Mouse (Mus musculus) hindbrain, postnatal 0 days (tissue): ENCODE data around the gene Gata5. TPM values are rescaled to one million over a fixed set of nuclear protein-coding genes. Genes with fewer than 3 reads are reported as not detected.

Experiments
- ATAC-seq: fragments of 200-750 bp; cut with Nextera tagmentation; 2 replicates; pipeline ENCODE4 v1.8.0; 2017; ENCODE audit warnings: mild to moderate bottlenecking, moderate TSS enrichment, moderate library complexity
- DNase-seq: peaks from one replicate; pipeline ENCODE4 v3.0.0-alpha.2; 2015; ENCODE audit warnings: low spot score
- H3K27ac ChIP-seq: fragments of 300-500 bp; sonication (generic); 2 replicates; pipeline ENCODE4 v1.5.1; 2014; ENCODE audit warnings: mild to moderate bottlenecking
- H3K27me3 ChIP-seq: fragments of 300-500 bp; sonication (generic); 2 replicates; pipeline ENCODE4 v1.6.1; 2014; ENCODE audit warnings: low read length, mixed read lengths; ENCODE audit not compliant: insufficient read depth
- H3K36me3 ChIP-seq: fragments of 300-500 bp; sonication (generic); 2 replicates; pipeline ENCODE4 v1.6.1; 2014; ENCODE audit warnings: low read length, mixed read lengths; ENCODE audit not compliant: insufficient read depth
- H3K4me1 ChIP-seq: fragments of 300-500 bp; sonication (generic); 2 replicates; pipeline ENCODE4 v1.6.1; 2014; ENCODE audit warnings: antibody characterized with exemption, low read length, mixed read lengths; ENCODE audit not compliant: insufficient read depth
- H3K4me2 ChIP-seq: fragments of 300-500 bp; sonication (generic); 2 replicates; pipeline ENCODE4 v1.6.1; 2014; ENCODE audit warnings: low read depth, mild to moderate bottlenecking, low read length, moderate library complexity, mixed read lengths
- H3K4me3 ChIP-seq: fragments of 300-500 bp; sonication (generic); 2 replicates; pipeline ENCODE4 v1.5.1; 2014; ENCODE audit warnings: low read length
- H3K9ac ChIP-seq: fragments of 300-500 bp; sonication (generic); replicated peaks from 2 replicates; pipeline ENCODE4 v1.6.1; 2014; ENCODE audit warnings: mild to moderate bottlenecking, low read length, moderate library complexity, mixed read lengths
- H3K9me3 ChIP-seq: fragments of 300-500 bp; sonication (generic); 2 replicates; pipeline ENCODE4 v1.6.1; 2016; ENCODE audit warnings: low read length, mixed read lengths
- CTCF ChIP-seq: IDR thresholded peaks from 2 replicates; pipeline ENCODE4 v1.5.1; 2016; ENCODE audit warnings: antibody characterized with exemption, control low read depth, low read depth
- WGBS: fragments of 180-500 bp; shearing (Covaris S2); extraction: QIAGEN DNeasy Blood & Tissue Kit; methylation state at CpG from one replicate; pipeline ENCODE4 v1.1.7; 2014; 5-methylcytosine and 5-hydroxymethylcytosine counted together
- polyA plus RNA-seq: library from polyadenylated mRNA; unstranded; fragments of >200 nt; fragmentation: Nextera tagmentation; extraction: Ambion mirVana; gene quantifications from 2 replicates; pipeline ENCODE4 v1.2.1, GENCODE M21; 2015
- total RNA-seq: library from RNA; depleted of rRNA; stranded (reverse); fragments of >200 nt; gene quantifications from 2 replicates; pipeline ENCODE4 v1.2.3, GENCODE M21; 2014; rRNA removed

Gene Gata5
- total and polyA plus RNA-seq, 2 experiments from 2014 or later, result not detected

- Histone ChIP-seq H3K9me3 (no peaks in the 10 kb centered on the region), H3K9ac (no peak overlapping the region), H3K27me3 (no peaks in the 10 kb centered on the region), H3K27ac (no peak overlapping the region), H3K36me3 (no peaks in the 10 kb centered on the region), H3K4me3 (no peak overlapping the region), H3K4me2 (no peak overlapping the region), H3K4me1 (peaks cover 12% of the 10 kb centered on the region)
- ATAC-seq (peak; percentile 5; the same call in 1 of the 2 replicates), DNase-seq (peak; percentile 89)
- 3% methylated on average over 8 of the region's 8 CpGs for WGBS
- peak; percentile 96 for TF ChIP-seq CTCF
These were observed 58.7 kb downstream of the Gata5 start for GRCm38 (mm10) chr2:180275836-180276235.

Other genes starting within 250 kb of the Gata5 start
- gene Hrh3, start 230.2 kb downstream of the Gata5 start, total RNA-seq, result 5.9 and 11.4 TPM in 2 replicates
- gene Hrh3, start 230.2 kb downstream of the Gata5 start, polyA plus RNA-seq, result 3.4 and 3.6 TPM in 2 replicates
- 39.2 and 44.0 TPM in 2 replicates for gene Osbpl2, start 215.4 kb downstream of the Gata5 start, total RNA-seq
- 56.0 and 57.9 TPM in 2 replicates for gene Osbpl2, start 215.4 kb downstream of the Gata5 start, polyA plus RNA-seq
- gene Adrm1, start 163.2 kb downstream of the Gata5 start, total RNA-seq, result 107 and 119 TPM in 2 replicates
- 207 and 210 TPM in 2 replicates for gene Adrm1, start 163.2 kb downstream of the Gata5 start, polyA plus RNA-seq
- gene Lama5, start 108.8 kb downstream of the Gata5 start, total RNA-seq, result 10.3 and 16.5 TPM in 2 replicates
- 2.7 and 3.5 TPM in 2 replicates for gene Lama5, start 108.8 kb downstream of the Gata5 start, polyA plus RNA-seq
- gene Rps21, start 77.3 kb downstream of the Gata5 start, total RNA-seq, result 752 and 857 TPM in 2 replicates
- gene Rps21, start 77.3 kb downstream of the Gata5 start, polyA plus RNA-seq, result 445 and 465 TPM in 2 replicates
- 56.8 and 60.5 TPM in 2 replicates for gene Cables2, start 61.2 kb downstream of the Gata5 start, total RNA-seq
- gene Cables2, start 61.2 kb downstream of the Gata5 start, polyA plus RNA-seq, result 25.1 and 26.4 TPM in 2 replicates
- not detected in 2 replicates for gene Rbbp8nl, start 44.8 kb downstream of the Gata5 start, total RNA-seq
- gene Rbbp8nl, start 44.8 kb downstream of the Gata5 start, polyA plus RNA-seq, result not detected in 2 replicates
- 4.0 and 5.4 TPM in 2 replicates for gene Slco4a1, start 121.5 kb upstream of the Gata5 start, total RNA-seq
- gene Slco4a1, start 121.5 kb upstream of the Gata5 start, polyA plus RNA-seq, result 2.0 and 2.9 TPM in 2 replicates
- 9.0 and 11.1 TPM in 2 replicates for gene Ntsr1, start 165.3 kb upstream of the Gata5 start, total RNA-seq
- gene Ntsr1, start 165.3 kb upstream of the Gata5 start, polyA plus RNA-seq, result 2.8 and 2.9 TPM in 2 replicates
- gene Mrgbp, start 246.6 kb upstream of the Gata5 start, total RNA-seq, result 48.2 and 49.3 TPM in 2 replicates
- gene Mrgbp, start 246.6 kb upstream of the Gata5 start, polyA plus RNA-seq, result 32.5 and 36.0 TPM in 2 replicates